Mouse (Mus musculus) midbrain, embryonic 16.5 days (tissue): ENCODE data around the gene Lamb3. TPM values are rescaled to one million over a fixed set of nuclear protein-coding genes. Genes with fewer than 3 reads are reported as not detected.

Experiments
- ATAC-seq: fragments of 200-750 bp; cut with Nextera tagmentation; 2 replicates; pipeline ENCODE4 v1.8.0; 2017; ENCODE audit warnings: moderate TSS enrichment
- H3K27ac ChIP-seq: fragments of 300-500 bp; sonication (generic); 2 replicates; pipeline ENCODE4 v1.5.1; 2014; ENCODE audit warnings: mild to moderate bottlenecking, low read length, mixed read lengths
- H3K27me3 ChIP-seq: fragments of 300-500 bp; sonication (generic); 2 replicates; pipeline ENCODE4 v1.6.1; 2014; ENCODE audit warnings: low read depth, low read length, mixed read lengths; ENCODE audit not compliant: control insufficient read depth, insufficient read depth
- H3K36me3 ChIP-seq: fragments of 300-500 bp; sonication (generic); 2 replicates; pipeline ENCODE4 v1.6.1; 2014; ENCODE audit warnings: mild to moderate bottlenecking, low read length, moderate library complexity, mixed read lengths; ENCODE audit not compliant: control insufficient read depth, insufficient read depth
- H3K4me1 ChIP-seq: fragments of 300-500 bp; sonication (generic); 2 replicates; pipeline ENCODE4 v1.6.1; 2014; ENCODE audit warnings: mild to moderate bottlenecking, low read length, mixed read lengths; ENCODE audit not compliant: control insufficient read depth, insufficient read depth
- H3K4me2 ChIP-seq: fragments of 300-500 bp; sonication (generic); 2 replicates; pipeline ENCODE4 v1.6.1; 2014; ENCODE audit warnings: mild to moderate bottlenecking, low read length, mixed read lengths
- H3K4me3 ChIP-seq: fragments of 300-500 bp; sonication (generic); 2 replicates; pipeline ENCODE4 v1.5.1; 2014; ENCODE audit warnings: low read depth, mild to moderate bottlenecking, low read length, moderate library complexity, mixed read lengths
- H3K9ac ChIP-seq: fragments of 300-500 bp; sonication (generic); 2 replicates; pipeline ENCODE4 v1.6.1; 2014; ENCODE audit warnings: low read depth, low read length, mixed read lengths
- H3K9me3 ChIP-seq: fragments of 300-500 bp; sonication (generic); replicated peaks from 2 replicates; pipeline ENCODE4 v1.6.1; 2014; ENCODE audit warnings: mild to moderate bottlenecking, low read length, mixed read lengths; ENCODE audit not compliant: control insufficient read depth, poor library complexity, severe bottlenecking
- WGBS: fragments of 180-500 bp; shearing (Covaris S2); extraction: QIAGEN DNeasy Blood & Tissue Kit; methylation state at CpG from one replicate; pipeline ENCODE4 v1.1.7; 2014; 5-methylcytosine and 5-hydroxymethylcytosine counted together
- polyA plus RNA-seq: library from polyadenylated mRNA; unstranded; fragments of >200 nt; fragmentation: Nextera tagmentation; extraction: Ambion mirVana; gene quantifications from 2 replicates; pipeline ENCODE4 v1.2.1, GENCODE M21; 2015

Lamb3 gene
- polyA plus RNA-seq, 1 experiment from 2014 or later, result 0.75 TPM

- H3K27ac ChIP-seq, result no peak overlapping the region
- H3K9me3 ChIP-seq, result no peaks in the 10 kb centered on the region
- ATAC-seq, result no peak
- H3K36me3 ChIP-seq, result peaks cover 6% of the 10 kb centered on the region
- H3K9ac ChIP-seq, result no peak overlapping the region
- WGBS, result 94% methylated on average over 5 of the region's 5 CpGs
- no peaks in the 10 kb centered on the region for H3K27me3 ChIP-seq
- H3K4me3 ChIP-seq, result no peak overlapping the region
- H3K4me1 ChIP-seq, result no peaks in the 10 kb centered on the region; the same call in 1 of the 2 replicates
- H3K4me2 ChIP-seq, result no peak overlapping the region
Measured at GRCm38 (mm10) chr1:193342198-193342946, 134.9 kb downstream of the Lamb3 start.

- no peak overlapping the region for H3K9ac ChIP-seq
- H3K4me1 ChIP-seq, result no peaks in the 10 kb centered on the region; the same call in 1 of the 2 replicates
- ATAC-seq, result no peak
- no peak overlapping the region for H3K4me2 ChIP-seq
- no peaks in the 10 kb centered on the region for H3K9me3 ChIP-seq
- no peak overlapping the region for H3K27ac ChIP-seq
- no peak overlapping the region for H3K4me3 ChIP-seq
- peaks cover 20% of the 10 kb centered on the region for H3K36me3 ChIP-seq
- 75% methylated on average over 4 of the region's 4 CpGs for WGBS
- H3K27me3 ChIP-seq, result no peaks in the 10 kb centered on the region
Measured at GRCm38 (mm10) chr1:193343853-193344252, 136.4 kb downstream of the Lamb3 start.

- Histone ChIP-seq H3K4me1 (no peaks in the 10 kb centered on the region), H3K9ac (no peak overlapping the region), H3K27me3 (no peaks in the 10 kb centered on the region), H3K4me2 (no peak overlapping the region), H3K4me3 (no peak overlapping the region), H3K9me3 (no peaks in the 10 kb centered on the region), H3K27ac (no peak overlapping the region), H3K36me3 (peaks cover 30% of the 10 kb centered on the region)
- ATAC-seq, result no peak
- WGBS, result 13% methylated on average over 2 of the region's 2 CpGs
Measured at GRCm38 (mm10) chr1:193344976-193345375, 137.5 kb downstream of the Lamb3 start.

DNA sequence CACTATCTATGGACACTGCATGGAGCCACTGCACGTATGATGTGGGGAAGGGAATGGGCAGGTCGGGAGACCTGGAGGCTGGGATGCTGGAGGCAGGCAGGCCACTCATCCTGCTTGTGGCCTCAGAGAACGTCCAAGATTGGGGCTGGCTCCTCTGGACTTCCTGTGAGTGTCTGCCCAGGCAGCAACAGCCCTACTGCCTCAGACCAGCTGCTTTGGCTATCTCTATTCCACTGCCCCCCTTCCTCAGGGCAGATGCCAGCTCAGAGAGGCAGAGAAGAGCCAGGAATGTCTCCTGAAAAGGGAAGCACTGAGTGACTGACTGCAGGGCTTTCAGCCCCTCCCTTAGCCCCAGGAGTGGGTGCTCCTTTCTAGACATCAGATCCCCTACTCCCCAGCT lies 139.4 kb downstream of the Lamb3 start:
- no peak for ATAC-seq
- peaks cover 38% of the 10 kb centered on the region for H3K36me3 ChIP-seq
- no peaks in the 10 kb centered on the region for H3K9me3 ChIP-seq
- 77% methylated on average over 3 of the region's 3 CpGs for WGBS
- no peak overlapping the region for H3K4me2 ChIP-seq
- no peak overlapping the region for H3K27ac ChIP-seq
- H3K4me3 ChIP-seq, result no peak overlapping the region
- no peaks in the 10 kb centered on the region for H3K27me3 ChIP-seq
- H3K9ac ChIP-seq, result no peak overlapping the region
- no peaks in the 10 kb centered on the region for H3K4me1 ChIP-seq

GRCm38 (mm10) chr1:193348261-193348962 lies 140.9 kb downstream of the Lamb3 start:
- Histone ChIP-seq H3K4me3 (no peak overlapping the region), H3K9ac (no peak overlapping the region), H3K4me1 (no peaks in the 10 kb centered on the region), H3K4me2 (no peak overlapping the region), H3K27ac (no peak overlapping the region), H3K9me3 (no peaks in the 10 kb centered on the region), H3K27me3 (no peaks in the 10 kb centered on the region), H3K36me3 (peaks cover 50% of the 10 kb centered on the region)
- WGBS, result 86% methylated on average over 9 of the region's 9 CpGs
- no peak for ATAC-seq

- Histone ChIP-seq H3K4me2 (no peak overlapping the region), H3K4me3 (no peak overlapping the region), H3K9me3 (no peaks in the 10 kb centered on the region), H3K27me3 (no peaks in the 10 kb centered on the region), H3K36me3 (peaks cover 62% of the 10 kb centered on the region), H3K9ac (no peak overlapping the region), H3K27ac (no peak overlapping the region), H3K4me1 (no peaks in the 10 kb centered on the region)
- WGBS, result 87% methylated on average over 10 of the region's 10 CpGs
- no peak for ATAC-seq
Measured at GRCm38 (mm10) chr1:193349702-193350545, 142.4 kb downstream of the Lamb3 start.

DNA sequence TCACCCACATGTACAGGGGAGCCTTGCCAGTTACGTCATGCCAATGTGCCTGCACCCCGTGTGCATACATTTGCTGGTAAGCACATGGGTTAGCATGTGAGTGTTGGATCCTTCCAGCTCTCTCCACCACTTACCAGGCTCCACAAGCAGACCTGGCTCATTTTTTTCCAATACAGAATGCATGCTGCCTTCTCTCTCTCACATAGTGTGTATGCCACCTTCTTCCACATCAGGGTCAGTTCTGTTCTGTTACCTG lies 143.0 kb downstream of the Lamb3 start:
- Histone ChIP-seq H3K4me1 (no peaks in the 10 kb centered on the region), H3K9ac (no peak overlapping the region), H3K27ac (no peak overlapping the region), H3K4me3 (no peak overlapping the region), H3K9me3 (no peaks in the 10 kb centered on the region), H3K27me3 (no peaks in the 10 kb centered on the region), H3K4me2 (no peak overlapping the region), H3K36me3 (peaks cover 63% of the 10 kb centered on the region)
- 95% methylated on average over 2 of the region's 2 CpGs for WGBS
- ATAC-seq, result no peak

GRCm38 (mm10) chr1:193351583-193351982 lies 144.1 kb downstream of the Lamb3 start:
- Histone ChIP-seq H3K9me3 (no peaks in the 10 kb centered on the region), H3K4me3 (no peak overlapping the region), H3K9ac (no peak overlapping the region), H3K36me3 (peaks cover 67% of the 10 kb centered on the region), H3K27me3 (no peaks in the 10 kb centered on the region), H3K4me1 (no peaks in the 10 kb centered on the region), H3K27ac (no peak overlapping the region), H3K4me2 (no peak overlapping the region)
- no peak for ATAC-seq
- WGBS, result 89% methylated on average over 3 of the region's 3 CpGs

DNA sequence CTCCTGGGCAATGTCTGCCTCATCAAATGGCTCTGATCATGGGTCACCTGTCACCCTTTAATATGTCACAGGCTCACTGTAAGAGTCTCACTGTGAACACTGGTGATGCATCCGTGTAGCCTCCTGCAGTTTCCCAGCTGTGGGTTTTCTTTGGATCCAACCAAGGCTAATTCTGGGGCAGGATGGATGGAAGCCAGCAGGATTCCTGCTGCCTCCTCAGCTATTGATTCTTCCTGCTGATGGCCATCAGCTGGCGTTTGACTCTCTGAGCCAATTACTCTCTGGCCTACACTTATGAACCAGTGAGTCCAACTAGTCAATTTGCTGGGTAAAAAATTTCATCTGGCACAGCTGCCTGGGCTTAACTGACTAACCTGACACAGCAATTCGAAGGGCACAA lies 151.7 kb downstream of the Lamb3 start:
- Histone ChIP-seq H3K36me3 (peaks cover 21% of the 10 kb centered on the region), H3K4me1 (no peaks in the 10 kb centered on the region), H3K9ac (no peak overlapping the region), H3K27me3 (no peaks in the 10 kb centered on the region), H3K9me3 (no peaks in the 10 kb centered on the region), H3K27ac (no peak overlapping the region), H3K4me3 (no peak overlapping the region), H3K4me2 (no peak overlapping the region)
- no peak for ATAC-seq
- 71% methylated on average over 3 of the region's 3 CpGs for WGBS
